Mouse (Mus musculus): ENCODE measurements around the gene Csdc2.

Gene Csdc2

DNA sequence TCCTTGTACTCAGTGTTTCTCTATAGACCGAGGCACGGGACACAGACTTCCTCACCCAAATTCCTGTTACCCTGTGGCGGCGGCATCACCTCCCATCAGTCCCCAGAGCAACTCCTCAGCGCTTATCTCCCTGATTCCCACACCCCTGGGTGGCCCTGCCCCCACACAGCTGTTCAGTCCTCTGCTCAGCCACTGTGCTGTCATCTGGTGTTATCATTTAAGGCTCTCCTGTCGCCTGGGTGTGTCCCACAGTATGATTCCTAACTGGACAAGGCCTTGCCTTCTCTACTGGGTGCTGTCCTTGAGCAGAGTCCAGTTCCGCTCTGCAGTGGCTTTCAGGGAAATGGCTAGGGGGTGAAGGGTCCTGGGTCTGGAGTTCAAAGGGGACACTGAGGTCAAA lies 54.0 kb downstream of the Csdc2 start:
- DNase-seq (ENCODE audit: low spot score in 2 of 2), result no peak

DNA sequence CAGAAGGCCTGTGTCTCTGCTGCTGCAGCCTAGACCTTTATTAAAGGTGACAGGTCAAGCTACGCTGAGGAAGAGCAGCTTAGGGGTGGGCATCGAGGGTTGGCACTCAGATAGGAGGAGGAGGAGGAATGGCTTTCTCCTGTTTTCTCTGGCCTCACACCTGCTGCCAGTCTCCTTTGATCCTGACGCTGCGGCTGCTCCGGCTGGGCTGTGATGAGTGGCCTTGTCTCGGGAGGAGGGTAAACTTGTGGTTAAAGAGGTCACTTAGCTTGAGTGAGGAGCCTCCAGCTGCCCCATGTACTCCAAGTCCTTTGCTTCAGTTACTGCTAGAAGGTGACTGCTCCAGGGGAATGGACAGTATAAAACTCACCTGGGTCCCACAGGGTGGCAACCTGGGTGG lies 57.4 kb downstream of the Csdc2 start:
- DNase-seq (ENCODE audit: low spot score in 2 of 2), result no peak
